Mouse (Mus musculus): ENCODE measurements around the gene Ifrd2.
"Not testable (repeated sequence)": the region's sequence is repeated elsewhere in the genome, so short reads cannot be mapped to it uniquely, and the experiment has no call there.

Gene Ifrd2

GRCm38 (mm10) chr9:107552690-107553393 is 34.6 kb upstream of the Ifrd2 start:
- no peak for DNase-seq

GRCm38 (mm10) chr9:107553541-107554318 is 33.7 kb upstream of the Ifrd2 start:
- no peak for DNase-seq

GRCm38 (mm10) chr9:107554319-107554825 is 33.1 kb upstream of the Ifrd2 start:
- DNase-seq = peak; percentile 98

- DNase-seq = peak; percentile 62
Measured at GRCm38 (mm10) chr9:107555031-107555457, 32.4 kb upstream of the Ifrd2 start.

- DNase-seq = no peak
Measured at GRCm38 (mm10) chr9:107555701-107556100, 31.7 kb upstream of the Ifrd2 start.

- peak; percentile 41 for DNase-seq
Measured at GRCm38 (mm10) chr9:107556346-107556745, 31.1 kb upstream of the Ifrd2 start.

GRCm38 (mm10) chr9:107563029-107563581 is 24.3 kb upstream of the Ifrd2 start, which contains the start of gene Tusc2:
Gene Tusc2 (plus strand): TSS chr9:107563255.
- DNase-seq = peak; percentile 95

GRCm38 (mm10) chr9:107565556-107565955 is 21.9 kb upstream of the Ifrd2 start:
- DNase-seq = not testable (repeated sequence)

- DNase-seq = peak; percentile 91
Measured at GRCm38 (mm10) chr9:107566041-107566709, 21.3 kb upstream of the Ifrd2 start.

GRCm38 (mm10) chr9:107566855-107567254 is 20.6 kb upstream of the Ifrd2 start:
- DNase-seq = no peak

- DNase-seq = peak; percentile 62
Measured at GRCm38 (mm10) chr9:107567702-107568319, 19.6 kb upstream of the Ifrd2 start, which contains the start of gene Hyal2. Gene Hyal2 (plus strand): TSS chr9:107567945.

GRCm38 (mm10) chr9:107568331-107569261 is 18.8 kb upstream of the Ifrd2 start:
- peak; percentile 91 for DNase-seq

- DNase-seq = no peak
Measured at GRCm38 (mm10) chr9:107569270-107569669, 18.2 kb upstream of the Ifrd2 start.

GRCm38 (mm10) chr9:107570016-107570415 is 17.4 kb upstream of the Ifrd2 start:
- no peak for DNase-seq

GRCm38 (mm10) chr9:107570845-107571244 is 16.6 kb upstream of the Ifrd2 start:
- peak; percentile 83 for DNase-seq

- DNase-seq = peak; percentile 76
Measured at GRCm38 (mm10) chr9:107571534-107572326, 15.7 kb upstream of the Ifrd2 start.

- no peak for DNase-seq
Measured at GRCm38 (mm10) chr9:107572327-107572662, 15.1 kb upstream of the Ifrd2 start.

GRCm38 (mm10) chr9:107573774-107574173 is 13.7 kb upstream of the Ifrd2 start:
- not testable (repeated sequence) for DNase-seq

- peak; percentile 12 for DNase-seq
Measured at GRCm38 (mm10) chr9:107575579-107576356, 11.7 kb upstream of the Ifrd2 start.
